Mouse (Mus musculus) myocyte (in vitro differentiated cells): ENCODE measurements around the gene Hsdl1.

Source experiments
- MAX ChIP-seq: IDR thresholded peaks from one replicate; pipeline ENCODE4 v1.6.1; 2011; ENCODE audit warnings: low read depth, mild to moderate bottlenecking, control low read depth
- POLR2A ChIP-seq: IDR thresholded peaks from one replicate; pipeline ENCODE4 v1.6.1; 2011; ENCODE audit warnings: low read depth, mild to moderate bottlenecking, control low read depth, moderate library complexity; ENCODE audit not compliant: insufficient read length
- POLR2AphosphoS2 ChIP-seq: IDR thresholded peaks from one replicate; pipeline ENCODE4 v1.6.1; 2011; ENCODE audit warnings: low read depth, control low read depth; ENCODE audit not compliant: insufficient read length
- SRF ChIP-seq: IDR thresholded peaks from one replicate; pipeline ENCODE4 v1.6.1; 2011; ENCODE audit warnings: low read depth; ENCODE audit not compliant: control insufficient read depth, insufficient read length
- USF1 ChIP-seq: IDR thresholded peaks from one replicate; pipeline ENCODE4 v1.6.1; 2011; ENCODE audit warnings: low read depth, mild to moderate bottlenecking, control low read depth, moderate library complexity

DNA sequence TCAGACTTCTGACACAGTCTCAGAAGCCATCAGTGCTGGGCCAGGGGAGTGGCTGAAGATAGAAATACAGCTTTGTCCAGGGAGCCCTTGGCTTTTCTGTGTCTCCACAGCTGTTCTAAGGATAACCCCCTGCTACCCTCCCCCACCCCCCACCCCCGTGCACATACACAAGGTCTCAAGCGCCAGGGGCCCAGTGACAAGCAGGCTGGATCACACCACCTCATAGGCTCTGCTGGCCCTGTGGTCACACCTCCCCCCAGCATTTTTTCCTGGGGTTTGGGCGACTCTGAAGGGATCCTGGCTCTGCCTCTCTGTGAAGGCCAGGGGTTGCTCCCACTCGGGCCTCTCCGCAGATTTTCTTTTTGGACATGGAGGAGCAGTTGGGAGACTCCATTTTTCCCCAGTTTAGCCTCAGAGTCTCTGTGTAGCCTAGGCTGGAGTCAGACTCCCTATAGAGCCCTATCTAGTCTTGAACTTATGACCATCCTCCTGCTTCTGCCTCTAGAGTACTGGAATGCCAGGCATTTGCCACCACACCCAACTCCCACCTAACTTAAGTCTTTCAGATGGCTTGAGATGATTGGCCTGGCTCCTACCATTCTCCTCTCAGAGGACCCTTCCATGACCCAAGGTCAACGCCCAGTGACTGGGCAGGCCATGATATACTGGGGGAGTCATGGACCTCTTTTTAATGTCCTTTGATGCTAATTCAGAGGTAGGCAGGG, 45.3 kb upstream of the Hsdl1 start:
- TF ChIP-seq POLR2AphosphoS2 (no peak), SRF (no peak), POLR2A (no peak), USF1 (no peak), MAX (no peak)
